Mouse (Mus musculus) naive thymus-derived CD4-positive, alpha-beta T cell, adult 2 months (primary cell): Measurements from ENCODE around the gene Tmem238l.
A peak's percentile ranks its signal among the peaks of the same experiment; 100 is the strongest.

ENCODE experiments used
- DNase-seq: peaks from one replicate; pipeline ENCODE4 v3.0.0-alpha.2; 2011; ENCODE audit warnings: low read depth

The Tmem238l gene

GRCm38 (mm10) chr11:66975606-66976330 lies 19.3 kb downstream of the Tmem238l start:
- no peak for DNase-seq

- no peak for DNase-seq
These were observed 25.1 kb downstream of the Tmem238l start for GRCm38 (mm10) chr11:66981336-66982115.

- peak; percentile 42 for DNase-seq
These were observed 26.4 kb downstream of the Tmem238l start for GRCm38 (mm10) chr11:66982794-66983193.

- peak; percentile 4 for DNase-seq
These were observed 27.2 kb downstream of the Tmem238l start for GRCm38 (mm10) chr11:66983422-66984164.

- DNase-seq = peak; percentile 81
These were observed 28.0 kb downstream of the Tmem238l start for GRCm38 (mm10) chr11:66984165-66985135.

- DNase-seq = no peak
These were observed 28.8 kb downstream of the Tmem238l start for GRCm38 (mm10) chr11:66985136-66985702.

- DNase-seq = no peak
These were observed 35.7 kb downstream of the Tmem238l start for GRCm38 (mm10) chr11:66992150-66992549.

- DNase-seq = no peak
These were observed 37.2 kb downstream of the Tmem238l start for GRCm38 (mm10) chr11:66993674-66994073.

- no peak for DNase-seq
These were observed 40.0 kb downstream of the Tmem238l start for GRCm38 (mm10) chr11:66996446-66996845.

GRCm38 (mm10) chr11:66998467-66999403 lies 42.3 kb downstream of the Tmem238l start:
- no peak for DNase-seq

GRCm38 (mm10) chr11:67000671-67001070 lies 44.2 kb downstream of the Tmem238l start:
- no peak for DNase-seq

GRCm38 (mm10) chr11:67001717-67002116 lies 45.3 kb downstream of the Tmem238l start:
- DNase-seq = no peak

GRCm38 (mm10) chr11:67002911-67003310 lies 46.5 kb downstream of the Tmem238l start:
- DNase-seq = no peak

- DNase-seq = no peak
These were observed 51.5 kb downstream of the Tmem238l start for GRCm38 (mm10) chr11:67007961-67008360.

- DNase-seq = no peak
These were observed 52.1 kb downstream of the Tmem238l start for GRCm38 (mm10) chr11:67008528-67008927.

- no peak for DNase-seq
These were observed 54.0 kb downstream of the Tmem238l start for GRCm38 (mm10) chr11:67010430-67010829.

GRCm38 (mm10) chr11:67011635-67012034 lies 55.2 kb downstream of the Tmem238l start:
- DNase-seq = no peak
